Mouse (Mus musculus): ENCODE results near the gene Cep162.

Cep162 gene

DNA sequence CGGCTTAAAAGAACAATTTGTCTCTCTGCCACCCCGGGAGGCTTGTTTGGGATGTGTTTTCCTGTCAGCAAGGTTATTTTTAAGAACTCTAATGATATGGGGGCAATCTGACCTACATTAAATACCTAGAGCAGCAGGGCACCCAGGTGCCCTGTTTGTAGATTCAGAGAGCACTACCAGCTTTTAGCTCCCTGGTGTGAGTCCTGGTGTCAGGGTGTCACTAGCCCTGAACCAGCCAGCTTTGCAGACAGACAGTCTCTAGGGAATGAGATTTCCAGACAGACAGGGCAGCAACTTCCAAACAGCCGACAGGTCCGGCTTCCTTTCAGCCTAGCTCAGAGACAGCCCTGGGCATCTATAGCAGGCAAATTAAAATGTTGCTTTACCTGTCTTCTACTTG is 92.8 kb downstream of the Cep162 start:
- no peak for DNase-seq (ENCODE audit: low spot score)

- DNase-seq (ENCODE audit: low spot score): no peak
Measured at GRCm38 (mm10) chr9:87152641-87153325, 102.6 kb downstream of the Cep162 start.

- DNase-seq (ENCODE audit: low spot score): no peak
Measured at GRCm38 (mm10) chr9:87147927-87148326, 107.4 kb downstream of the Cep162 start.

- DNase-seq (ENCODE audit: low spot score): no peak
Measured at GRCm38 (mm10) chr9:87146400-87146799, 108.9 kb downstream of the Cep162 start.

DNA sequence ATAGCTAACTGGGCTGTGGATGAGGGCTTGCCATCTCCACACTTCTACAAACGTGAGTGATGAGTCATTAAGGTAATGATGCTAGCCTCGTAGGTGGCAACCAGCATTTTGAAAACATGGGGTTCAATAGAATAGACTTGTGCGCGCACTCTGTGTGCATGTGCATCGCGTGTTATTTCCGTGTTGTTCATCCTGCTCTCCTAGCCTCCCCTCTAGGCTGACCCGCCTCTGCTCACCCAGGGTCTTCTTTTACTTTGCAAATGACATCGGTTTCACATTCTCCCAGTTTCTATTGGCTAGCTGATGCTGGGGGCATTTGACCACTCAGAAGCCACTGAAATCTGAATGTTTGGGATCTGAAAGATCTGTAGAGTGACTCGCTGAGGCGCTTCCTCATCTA is 109.7 kb downstream of the Cep162 start:
- no peak for DNase-seq (ENCODE audit: low spot score)

DNA sequence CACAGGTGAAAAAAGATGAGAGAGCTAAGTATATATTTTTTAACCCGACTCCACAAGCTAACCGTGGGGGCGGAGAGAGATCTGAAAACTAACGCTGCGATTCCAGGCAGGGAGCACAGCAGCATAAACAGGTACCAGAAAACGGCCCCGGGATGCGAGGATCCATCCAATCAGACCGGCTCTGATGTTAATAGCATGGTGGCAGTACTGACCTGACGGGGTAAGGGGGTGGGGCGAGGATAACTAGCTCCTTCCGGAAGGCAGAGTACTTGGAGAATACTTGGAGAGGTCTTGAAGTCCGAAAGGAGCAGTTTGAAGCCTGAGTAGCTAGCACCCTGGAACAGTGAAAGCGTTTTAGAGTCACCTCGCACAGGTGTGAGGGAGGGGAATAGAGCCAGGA is 110.2 kb downstream of the Cep162 start:
- no peak for DNase-seq (ENCODE audit: low spot score)

DNA sequence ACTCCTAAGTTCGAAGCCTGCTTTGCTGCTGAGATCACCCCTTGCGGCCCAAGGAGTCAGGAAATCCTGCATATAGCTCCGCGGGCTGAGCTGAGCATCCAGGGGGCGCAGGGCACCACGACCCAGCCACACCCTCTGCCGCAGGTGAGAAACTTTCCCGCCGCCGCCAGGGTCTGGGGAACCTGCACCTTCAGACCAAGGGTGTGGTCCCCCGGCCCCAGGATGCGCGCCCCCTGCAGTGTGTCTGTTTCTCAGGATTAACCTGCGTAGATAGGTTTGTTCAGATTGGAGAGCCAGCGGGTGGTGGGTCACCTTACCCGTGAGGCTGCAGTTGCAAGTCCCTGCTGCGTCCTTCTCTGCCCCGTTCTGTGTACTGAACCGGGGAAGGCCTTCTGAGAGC is 110.8 kb downstream of the Cep162 start:
- no peak for DNase-seq (ENCODE audit: low spot score)

DNA sequence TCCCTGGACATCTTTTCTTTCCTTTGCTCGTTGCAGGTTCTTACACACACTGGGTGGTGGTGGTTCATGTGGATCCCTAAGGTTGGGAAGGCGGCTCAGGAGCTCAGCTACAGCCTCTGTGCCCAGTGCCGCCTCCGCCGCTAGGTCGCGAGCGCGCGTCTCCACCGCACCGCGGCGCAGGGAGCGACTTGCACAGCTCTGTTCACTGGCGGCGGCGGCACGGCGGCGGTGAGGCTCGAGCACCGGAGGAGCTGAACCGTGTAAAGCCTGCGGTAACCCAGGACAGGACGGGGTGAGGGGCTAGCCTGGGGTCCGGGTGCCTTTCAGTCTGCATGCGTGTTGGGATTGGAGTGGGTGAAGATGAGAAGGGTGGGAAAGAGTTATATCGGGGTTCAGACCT is 111.2 kb downstream of the Cep162 start, which contains the start of gene Mrap2:
Gene Mrap2, plus strand, starts transcription at position 201 of the 400 bp plus-strand sequence.
- no peak for DNase-seq (ENCODE audit: low spot score)

GRCm38 (mm10) chr9:87143076-87143475 is 112.3 kb downstream of the Cep162 start:
- no peak for DNase-seq (ENCODE audit: low spot score)

Data from spleen, adult 12 weeks (tissue).